In the genomic region with DNA sequence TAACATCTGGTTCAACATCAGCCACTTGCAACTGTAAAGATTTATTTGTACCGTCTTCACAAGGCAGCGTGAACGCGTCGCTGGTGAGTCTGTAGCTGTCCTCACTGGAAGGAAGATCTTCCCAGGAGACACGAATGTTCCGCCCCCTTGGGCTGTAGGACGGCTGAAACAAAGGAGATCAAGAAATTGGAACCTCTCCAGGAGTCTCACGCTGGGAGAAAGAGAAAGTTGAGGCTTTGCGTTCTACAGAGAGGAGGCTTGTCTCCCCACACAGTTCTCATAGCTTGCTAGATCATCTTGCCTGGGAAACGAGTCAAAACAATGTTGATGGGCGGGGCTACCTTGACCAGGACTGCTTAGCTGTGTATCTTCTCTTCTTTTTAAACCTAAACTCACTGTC, we compare ENCODE assay signal across 17 mouse cellular contexts.
DNase-seq lines count a peak whose midpoint lies in the region; ATAC-seq lines count a peak whose summit lies in the region.
"Had no signal": no experiment of that assay in that cellular context is flagged by ENCODE, and none has a peak within 500 bp of the region (broad histone marks: within the 10 kb centered on the region; RNA-seq: fewer than 3 reads in every experiment).

No protein-coding gene starts in this region.

- no peak for ATAC-seq in embryonic facial prominence, embryonic 13.5 days (ENCODE audit: insufficient number of reproducible peaks, insufficient read depth, low FRiP score, low TSS enrichment, low read depth)
- ATAC-seq in hindbrain, embryonic 16.5 days = no peak
- no peak for ATAC-seq in hindbrain, embryonic 11.5 days (ENCODE audit: low FRiP score)
- no peak for ATAC-seq in midbrain, embryonic 14.5 days (ENCODE audit: low FRiP score, low TSS enrichment)
- ATAC-seq in midbrain, embryonic 16.5 days = no peak
- ATAC-seq: forebrain, embryonic 14.5 days had no signal

- no peaks in the 10 kb centered on the region for H3K4me1 ChIP-seq in embryonic facial prominence, embryonic 13.5 days
- H3K4me1 ChIP-seq in embryonic facial prominence, embryonic 10.5 days = no peaks in the 10 kb centered on the region
- no peaks in the 10 kb centered on the region for H3K4me1 ChIP-seq in hindbrain, embryonic 16.5 days (ENCODE audit: control insufficient read depth, insufficient read depth, low read depth, low read length)
- no peaks in the 10 kb centered on the region for H3K4me1 ChIP-seq in hindbrain, embryonic 11.5 days (replicated peaks; ENCODE audit: control insufficient read depth, insufficient read depth, low read length)
- H3K4me1 ChIP-seq in midbrain, embryonic 14.5 days (ENCODE audit: control insufficient read depth, insufficient read depth, low read length) = no peaks in the 10 kb centered on the region
- H3K4me1 ChIP-seq in midbrain, embryonic 16.5 days (ENCODE audit: control insufficient read depth, insufficient read depth, low read length) = no peaks in the 10 kb centered on the region

- H3K9me3 ChIP-seq in embryonic facial prominence, embryonic 13.5 days = no peaks in the 10 kb centered on the region
- H3K9me3 ChIP-seq in embryonic facial prominence, embryonic 10.5 days = no peaks in the 10 kb centered on the region
- H3K9me3 ChIP-seq in hindbrain, embryonic 16.5 days (ENCODE audit: control insufficient read depth, low read length) = no peaks in the 10 kb centered on the region
- H3K9me3 ChIP-seq in hindbrain, embryonic 11.5 days (ENCODE audit: control insufficient read depth, low read length) = no peaks in the 10 kb centered on the region
- H3K9me3 ChIP-seq in midbrain, embryonic 14.5 days (ENCODE audit: control insufficient read depth, low read length) = no peaks in the 10 kb centered on the region
- no peaks in the 10 kb centered on the region for H3K9me3 ChIP-seq in midbrain, embryonic 16.5 days (replicated peaks; ENCODE audit: control insufficient read depth, low read length, poor library complexity, severe bottlenecking)

- WGBS in embryonic facial prominence, embryonic 13.5 days = 43% methylated on average over 12 of the region's 12 CpGs
- 61% methylated on average over 12 of the region's 12 CpGs for WGBS in embryonic facial prominence, embryonic 10.5 days
- WGBS in hindbrain, embryonic 16.5 days = 35% methylated on average over 12 of the region's 12 CpGs
- 59% methylated on average over 12 of the region's 12 CpGs for WGBS in hindbrain, embryonic 11.5 days
- 45% methylated on average over 12 of the region's 12 CpGs for WGBS in midbrain, embryonic 14.5 days
- WGBS in midbrain, embryonic 16.5 days = 55% methylated on average over 12 of the region's 12 CpGs

- H3K27ac ChIP-seq in embryonic facial prominence, embryonic 13.5 days = no peak overlapping the region
- H3K27ac ChIP-seq in embryonic facial prominence, embryonic 10.5 days (replicated peaks) = no peak overlapping the region
- H3K27ac ChIP-seq in hindbrain, embryonic 16.5 days (ENCODE audit: low read depth, low read length) = no peak overlapping the region
- H3K27ac ChIP-seq in hindbrain, embryonic 11.5 days (ENCODE audit: low read depth, low read length) = no peak overlapping the region
- H3K27ac ChIP-seq in midbrain, embryonic 14.5 days (replicated peaks; ENCODE audit: low read depth, low read length) = no peak overlapping the region
- H3K27ac ChIP-seq in midbrain, embryonic 16.5 days (ENCODE audit: low read length) = no peak overlapping the region

- H3K36me3 ChIP-seq in embryonic facial prominence, embryonic 13.5 days = no peaks in the 10 kb centered on the region
- H3K36me3 ChIP-seq in embryonic facial prominence, embryonic 10.5 days (replicated peaks) = no peaks in the 10 kb centered on the region
- H3K36me3 ChIP-seq in hindbrain, embryonic 16.5 days (ENCODE audit: control insufficient read depth, insufficient read depth, low read length) = no peaks in the 10 kb centered on the region
- H3K36me3 ChIP-seq in hindbrain, embryonic 11.5 days (ENCODE audit: control insufficient read depth, insufficient read depth, low read length) = no peaks in the 10 kb centered on the region
- H3K36me3 ChIP-seq in midbrain, embryonic 14.5 days (ENCODE audit: control insufficient read depth, insufficient read depth, low read length) = no peaks in the 10 kb centered on the region
- no peaks in the 10 kb centered on the region for H3K36me3 ChIP-seq in midbrain, embryonic 16.5 days (ENCODE audit: control insufficient read depth, insufficient read depth, low read length)

- H3K4me2 ChIP-seq in embryonic facial prominence, embryonic 13.5 days = peak overlapping the region; percentile 34
- peak overlapping the region; percentile 22; the same call in 1 of the 2 replicates for H3K4me2 ChIP-seq in hindbrain, embryonic 16.5 days (ENCODE audit: low read length)
- no peak overlapping the region for H3K4me2 ChIP-seq in hindbrain, embryonic 11.5 days (replicated peaks; ENCODE audit: low read depth, low read length)
- H3K4me2 ChIP-seq in midbrain, embryonic 14.5 days (ENCODE audit: low read length) = no peak overlapping the region
- no peak overlapping the region for H3K4me2 ChIP-seq in midbrain, embryonic 16.5 days (ENCODE audit: low read length)

- no peak overlapping the region for H3K9ac ChIP-seq in embryonic facial prominence, embryonic 13.5 days
- H3K9ac ChIP-seq in hindbrain, embryonic 16.5 days (ENCODE audit: low read depth, low read length) = no peak overlapping the region
- H3K9ac ChIP-seq in hindbrain, embryonic 11.5 days (ENCODE audit: low read depth, low read length) = no peak overlapping the region
- no peak overlapping the region for H3K9ac ChIP-seq in midbrain, embryonic 14.5 days (replicated peaks; ENCODE audit: low read length)
- H3K9ac ChIP-seq in midbrain, embryonic 16.5 days (ENCODE audit: low read depth, low read length) = no peak overlapping the region

- H3K4me3 ChIP-seq in embryonic facial prominence, embryonic 13.5 days = no peak overlapping the region
- H3K4me3 ChIP-seq in embryonic facial prominence, embryonic 10.5 days = no peak overlapping the region
- no peak overlapping the region for H3K4me3 ChIP-seq in hindbrain, embryonic 16.5 days (ENCODE audit: low read length)
- no peak overlapping the region for H3K4me3 ChIP-seq in hindbrain, embryonic 11.5 days (ENCODE audit: low read depth, low read length)
- H3K4me3 ChIP-seq in midbrain, embryonic 14.5 days (replicated peaks; ENCODE audit: low read depth, low read length) = no peak overlapping the region
- H3K4me3 ChIP-seq in midbrain, embryonic 16.5 days (ENCODE audit: low read depth, low read length) = no peak overlapping the region

- no peaks in the 10 kb centered on the region for H3K27me3 ChIP-seq in embryonic facial prominence, embryonic 13.5 days
- no peaks in the 10 kb centered on the region for H3K27me3 ChIP-seq in embryonic facial prominence, embryonic 10.5 days (replicated peaks; ENCODE audit: low read depth, poor library complexity, severe bottlenecking)
- H3K27me3 ChIP-seq in hindbrain, embryonic 16.5 days (replicated peaks; ENCODE audit: control insufficient read depth, insufficient read depth, low read length) = no peaks in the 10 kb centered on the region
- H3K27me3 ChIP-seq in hindbrain, embryonic 11.5 days (ENCODE audit: control insufficient read depth, insufficient read depth, low read length) = no peaks in the 10 kb centered on the region
- H3K27me3 ChIP-seq in midbrain, embryonic 14.5 days (ENCODE audit: control insufficient read depth, insufficient read depth, low read length) = no peaks in the 10 kb centered on the region
- no peaks in the 10 kb centered on the region for H3K27me3 ChIP-seq in midbrain, embryonic 16.5 days (ENCODE audit: control insufficient read depth, insufficient read depth, low read depth, low read length)
- H3K27me3 ChIP-seq: CH12.LX had no signal

- no peak for DNase-seq in embryonic facial prominence, embryonic 10.5 days (ENCODE audit: low spot score)
- no peak for DNase-seq in hindbrain, embryonic 11.5 days (ENCODE audit: low spot score)
- DNase-seq in midbrain, embryonic 14.5 days = peak; percentile 5
- DNase-seq in spleen, adult 18-20 months = no peak
- DNase-seq in ovary, postnatal 36 days (ENCODE audit: low spot score) = no peak
- DNase-seq: adrenal gland, adult 2 months; cerebellum, adult 8-10 months; heart, adult 18-20 months; kidney, adult 9 months; layer of hippocampus, adult 9-11 months; lung, adult 2 months; right cerebral cortex, adult 18-20 months had no signal

Comparison
In these comparisons a context has a peak if more than half of its experiments do, and no peak if none do; other contexts are left out.
1. H3K4me2 ChIP-seq: peak in embryonic facial prominence, embryonic 13.5 days (single experiment) and hindbrain, embryonic 16.5 days (single experiment); none in hindbrain, embryonic 11.5 days (single experiment), midbrain, embryonic 14.5 days (single experiment) and midbrain, embryonic 16.5 days (single experiment).